Mouse (Mus musculus): ENCODE data around the gene Vmn2r32. TPM values are rescaled to one million over a fixed set of nuclear protein-coding genes. Genes with fewer than 3 reads are reported as not detected.

The Vmn2r32 gene
- not detected for polyA plus RNA-seq (2015; fragmentation: Illumina TruSeq; extraction: RNeasy Lipid Tissue Mini Kit (QIAGEN cat#74804); ENCODE audit: low read depth, low replicate concordance)

DNA sequence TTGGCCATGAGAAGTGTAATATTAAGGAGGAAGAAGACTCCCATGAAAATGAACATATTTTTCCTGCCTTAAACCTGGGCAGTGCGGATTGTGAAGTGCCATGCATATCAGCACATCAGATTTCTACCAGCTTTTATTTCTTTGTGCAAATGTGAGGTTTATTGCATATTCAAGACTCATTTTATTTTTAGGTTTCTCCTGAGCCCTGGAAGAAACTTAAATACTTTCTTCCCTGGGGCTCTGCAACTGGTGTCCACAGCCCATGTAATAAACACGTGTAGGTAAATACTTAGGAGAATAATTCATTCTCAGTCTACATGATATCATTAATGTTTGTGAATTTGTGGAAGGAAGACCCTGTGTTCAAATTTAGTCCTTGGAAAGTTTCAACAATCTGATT lies at the start of gene Vmn2r32:
TSS of gene Vmn2r32 (minus strand) at position 101 of the 400 bp plus-strand sequence.

Other genes starting within 250 kb of the Vmn2r32 start
- gene Vmn2r29, start 232.7 kb downstream of the Vmn2r32 start, polyA plus RNA-seq (2015; fragmentation: Illumina TruSeq; extraction: RNeasy Lipid Tissue Mini Kit (QIAGEN cat#74804); ENCODE audit: low read depth, low replicate concordance) = 5.3 TPM
- 12.4 TPM for gene Gm45844, start 201.7 kb downstream of the Vmn2r32 start, polyA plus RNA-seq (2015; fragmentation: Illumina TruSeq; extraction: RNeasy Lipid Tissue Mini Kit (QIAGEN cat#74804); ENCODE audit: low read depth, low replicate concordance)
- 126 TPM for gene Clcn4, start 179.2 kb downstream of the Vmn2r32 start, polyA plus RNA-seq (2015; fragmentation: Illumina TruSeq; extraction: RNeasy Lipid Tissue Mini Kit (QIAGEN cat#74804); ENCODE audit: low read depth, low replicate concordance)
- 0.04 TPM for gene Vmn2r30, start 142.4 kb downstream of the Vmn2r32 start, polyA plus RNA-seq (2015; fragmentation: Illumina TruSeq; extraction: RNeasy Lipid Tissue Mini Kit (QIAGEN cat#74804); ENCODE audit: low read depth, low replicate concordance)
- not detected for gene Gm45783, start 105.4 kb downstream of the Vmn2r32 start, polyA plus RNA-seq (2015; fragmentation: Illumina TruSeq; extraction: RNeasy Lipid Tissue Mini Kit (QIAGEN cat#74804); ENCODE audit: low read depth, low replicate concordance)
- not detected for gene Vmn2r31, start 80.3 kb downstream of the Vmn2r32 start, polyA plus RNA-seq (2015; fragmentation: Illumina TruSeq; extraction: RNeasy Lipid Tissue Mini Kit (QIAGEN cat#74804); ENCODE audit: low read depth, low replicate concordance)
- gene Vmn2r33, start 86.8 kb upstream of the Vmn2r32 start, polyA plus RNA-seq (2015; fragmentation: Illumina TruSeq; extraction: RNeasy Lipid Tissue Mini Kit (QIAGEN cat#74804); ENCODE audit: low read depth, low replicate concordance) = not detected
- not detected for gene Vmn2r34, start 209.5 kb upstream of the Vmn2r32 start, polyA plus RNA-seq (2015; fragmentation: Illumina TruSeq; extraction: RNeasy Lipid Tissue Mini Kit (QIAGEN cat#74804); ENCODE audit: low read depth, low replicate concordance)

All from brain, adult 10 weeks (tissue).